Mouse (Mus musculus) lung, adult 2 months (tissue): ENCODE data around the gene Kpna2. TPM values are rescaled to one million over a fixed set of nuclear protein-coding genes. Genes with fewer than 3 reads are reported as not detected.

ENCODE experiments used
- DNase-seq: peaks from one replicate; pipeline ENCODE4 v3.0.0; 2022
- H3K4me1 ChIP-seq: fragments of 200-500 bp; 2 replicates; pipeline ENCODE4 v1.6.1; 2011; ENCODE audit warnings: low read length; ENCODE audit not compliant: control insufficient read depth, insufficient read depth
- H3K4me3 ChIP-seq: fragments of 200-500 bp; replicated peaks from 2 replicates; pipeline ENCODE3; 2011; ENCODE audit warnings: low read depth, mild to moderate bottlenecking, control low read depth, low read length; ENCODE audit errors: extremely low read depth
- CTCF ChIP-seq: fragments of 200-500 bp; IDR thresholded peaks from 2 replicates; pipeline ENCODE4 v1.5.1; 2011; ENCODE audit warnings: mild to moderate bottlenecking, low read length, control low read depth; ENCODE audit not compliant: insufficient read depth
- POLR2A ChIP-seq: fragments of 200-500 bp; IDR thresholded peaks from 2 replicates; pipeline ENCODE4 v1.6.1; 2011; ENCODE audit warnings: low read depth, mild to moderate bottlenecking, control low read depth, low read length, borderline replicate concordance; ENCODE audit errors: extremely low read depth
- WGBS: fragments of 180-500 bp; shearing (Covaris S2); methylation state at CpG from one replicate; pipeline ENCODE4 v1.1.7; 2018; 5-methylcytosine and 5-hydroxymethylcytosine counted together
- polyA plus RNA-seq: library from polyadenylated mRNA; depleted of rRNA; stranded (reverse); fragments of >200 nt; gene quantifications from 2 replicates; pipeline ENCODE4 v1.2.3, GENCODE M21; 2012; rRNA removed

The Kpna2 gene
- polyA plus RNA-seq, 1 experiment = 3.0 TPM

DNA sequence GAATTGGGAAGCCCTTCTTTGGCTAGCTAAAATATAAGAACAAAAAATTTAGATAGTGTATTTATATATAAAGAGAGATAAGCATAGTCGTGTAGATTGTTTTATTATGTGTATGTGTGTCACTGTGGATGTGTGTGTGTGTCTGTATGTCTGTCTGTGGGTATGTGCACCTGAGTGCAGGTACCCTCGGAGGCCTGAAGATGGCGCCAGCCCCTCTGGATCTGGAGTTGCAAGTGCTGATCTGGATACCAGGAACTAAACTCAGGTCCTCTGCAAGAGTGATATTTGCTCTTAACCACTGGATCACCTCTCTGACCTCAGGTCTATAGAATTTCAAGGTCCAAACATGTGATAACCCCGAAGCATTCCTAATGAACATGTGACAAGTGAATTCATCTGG lies 33.5 kb downstream of the Kpna2 start:
- H3K4me1 ChIP-seq = peaks cover 21% of the 10 kb centered on the region
- H3K4me3 ChIP-seq = no peak overlapping the region
- 94% methylated on average over 4 of the region's 4 CpGs for WGBS
- DNase-seq = no peak
- TF ChIP-seq POLR2A (no peak), CTCF (no peak)

DNA sequence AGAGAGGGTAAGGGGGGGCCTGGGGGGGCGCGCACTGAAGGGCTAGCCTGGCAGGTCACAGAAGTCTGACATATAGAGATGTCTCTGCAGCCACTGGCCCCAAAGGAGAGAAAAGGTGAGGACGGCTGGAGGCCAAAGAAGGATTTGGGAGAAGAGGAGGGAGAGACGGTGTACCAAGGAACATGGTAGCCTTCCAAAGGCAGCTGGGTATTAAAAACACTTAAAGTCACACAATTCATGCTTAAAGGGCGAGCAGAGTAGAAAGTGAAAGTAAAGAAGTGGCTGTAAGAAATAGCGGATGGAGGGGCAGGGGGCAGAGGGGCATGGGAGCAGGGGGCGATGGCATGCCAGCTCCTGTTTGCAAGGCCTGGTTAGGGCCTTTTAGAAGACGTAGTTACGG lies 37.0 kb downstream of the Kpna2 start:
- TF ChIP-seq POLR2A (no peak), CTCF (no peak)
- no peak overlapping the region for H3K4me3 ChIP-seq
- WGBS = 63% methylated on average over 9 of the region's 9 CpGs

DNA sequence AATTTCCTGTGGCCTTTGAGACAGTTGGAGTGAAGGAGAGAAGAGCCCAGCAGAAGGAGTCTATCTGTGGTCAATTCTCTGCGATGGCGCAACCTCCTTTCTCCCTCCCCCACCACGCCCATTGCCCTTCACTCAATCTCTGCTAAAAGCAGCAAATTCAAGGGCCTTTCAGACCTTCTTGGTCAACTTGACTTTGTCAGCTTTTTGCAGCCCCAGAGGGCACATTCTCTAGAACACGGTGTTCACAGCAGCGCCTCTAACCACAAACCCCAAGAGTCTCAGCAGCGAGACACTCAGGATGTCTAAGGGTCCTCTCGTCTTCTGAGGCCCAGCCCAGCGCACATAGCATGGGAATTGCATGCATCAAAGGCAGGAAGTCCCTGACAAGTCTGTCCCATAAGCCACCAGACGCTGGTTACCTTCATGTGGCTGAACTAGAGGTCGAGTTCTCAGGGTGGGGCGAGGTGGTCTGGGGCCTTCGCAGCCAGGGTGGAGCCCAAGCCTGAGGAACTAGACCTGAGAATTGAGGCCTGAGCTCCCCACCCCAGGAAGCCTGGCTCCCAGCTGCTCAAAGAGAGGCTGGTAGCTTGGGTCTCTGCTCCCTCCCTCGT lies 37.8 kb downstream of the Kpna2 start:
- H3K4me1 ChIP-seq = peaks cover 18% of the 10 kb centered on the region
- 31% methylated on average over 13 of the region's 13 CpGs for WGBS
- TF ChIP-seq CTCF (no peak), POLR2A (0 out of 2 replicates have a peak, but pooled peaks have one; percentile 13)
- DNase-seq = peak; percentile 41
- H3K4me3 ChIP-seq = no peak overlapping the region

More for the DNA sequence above, 37.0 kb downstream of the Kpna2 start:
- H3K4me1 ChIP-seq = peaks cover 21% of the 10 kb centered on the region
- no peak for DNase-seq

DNA sequence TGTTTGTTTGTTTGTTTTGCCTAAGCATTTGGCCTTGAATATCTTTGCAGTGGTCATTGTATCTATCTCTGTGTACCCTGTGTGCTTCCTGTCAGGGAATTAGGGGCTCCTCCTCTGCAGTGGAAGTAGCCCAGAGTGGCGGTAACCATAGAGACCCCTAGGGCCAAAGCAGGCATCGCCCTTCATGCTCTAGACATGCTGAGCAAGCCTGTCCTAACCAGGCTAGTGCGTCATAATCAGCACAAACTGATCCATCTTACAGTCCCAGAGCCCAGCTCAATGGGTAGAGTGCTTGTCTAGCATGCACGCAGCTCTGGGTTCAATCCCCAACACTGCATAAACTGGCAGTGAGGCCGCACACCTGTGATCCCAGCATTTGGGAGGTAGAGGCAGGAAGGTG lies 40.2 kb downstream of the Kpna2 start:
- no peak for DNase-seq
- TF ChIP-seq CTCF (no peak), POLR2A (no peak)
- WGBS = 89% methylated on average over 5 of the region's 5 CpGs
- Histone ChIP-seq H3K4me3 (no peak overlapping the region), H3K4me1 (peaks cover 18% of the 10 kb centered on the region)

DNA sequence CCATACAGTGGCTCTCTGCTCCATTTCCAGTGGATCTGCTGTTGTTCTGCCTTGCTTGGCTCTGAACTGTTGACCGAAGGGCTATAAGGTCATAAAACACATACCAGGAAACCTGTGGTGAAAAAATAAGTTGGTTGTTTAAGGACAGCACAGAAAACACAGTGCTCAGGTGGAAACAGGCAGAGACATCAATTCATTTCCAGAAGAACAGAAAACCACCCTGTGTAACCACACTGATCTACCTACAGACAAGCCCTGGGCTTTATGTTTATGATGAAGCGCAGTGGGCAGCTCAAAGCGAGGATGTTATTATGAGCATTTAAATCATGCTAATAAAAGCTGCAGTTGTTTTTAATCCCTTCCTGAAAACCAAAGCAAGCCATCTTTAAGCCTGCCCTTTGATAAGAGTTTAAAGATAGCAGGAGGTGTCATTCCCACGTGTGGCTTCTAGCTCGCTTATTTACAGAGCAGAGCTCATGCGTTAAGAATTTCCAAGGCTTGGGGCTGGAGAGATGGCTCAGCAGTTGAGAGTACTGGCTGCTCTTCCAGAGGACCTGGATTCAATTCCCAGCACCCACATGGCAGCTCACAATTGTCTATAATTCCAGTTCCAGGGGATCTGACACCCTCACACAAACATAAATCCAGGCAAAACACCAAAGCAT lies 40.8 kb downstream of the Kpna2 start:
- TF ChIP-seq POLR2A (no peak), CTCF (no peak)
- Histone ChIP-seq H3K4me1 (peaks cover 18% of the 10 kb centered on the region), H3K4me3 (no peak overlapping the region)
- DNase-seq = no peak
- 57% methylated on average over 6 of the region's 6 CpGs for WGBS

DNA sequence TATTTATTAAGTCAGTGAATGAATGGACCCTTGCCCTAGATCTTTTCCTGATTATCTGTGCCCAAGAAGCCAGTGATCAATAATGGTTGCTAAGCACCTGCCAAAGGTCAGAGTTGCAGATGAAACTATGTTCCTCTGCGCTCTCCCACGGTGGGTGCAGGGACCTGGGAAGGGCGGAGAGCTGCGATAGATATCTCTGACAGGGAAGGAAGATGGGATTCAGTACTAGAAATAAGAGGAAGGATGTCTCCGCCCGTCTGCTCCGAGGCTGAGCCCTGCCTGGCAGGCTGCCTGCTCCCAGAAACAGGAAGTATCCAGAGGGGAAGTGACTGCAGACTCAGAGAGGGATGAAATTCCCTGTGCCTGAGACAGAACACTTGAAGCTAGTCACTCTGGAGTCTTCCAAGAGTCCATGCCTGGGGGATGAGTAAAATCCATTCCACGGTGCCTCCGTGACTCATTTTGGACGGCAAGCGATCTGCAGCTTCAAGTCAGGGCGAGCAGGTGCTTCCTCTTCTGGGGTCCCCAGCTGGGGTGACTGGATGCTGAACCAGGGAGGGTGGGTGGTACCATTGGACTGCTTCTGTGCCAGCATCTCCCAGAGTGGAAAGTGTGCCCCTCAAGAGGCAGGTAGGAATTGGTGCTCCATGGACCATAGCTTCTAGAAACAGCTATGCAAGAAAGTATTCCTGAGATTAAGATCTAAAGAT lies 41.9 kb downstream of the Kpna2 start:
- TF ChIP-seq POLR2A (no peak), CTCF (no peak)
- H3K4me3 ChIP-seq = peak overlapping the region; percentile 2
- WGBS = 17% methylated on average over 12 of the region's 12 CpGs
- peaks cover 16% of the 10 kb centered on the region for H3K4me1 ChIP-seq
- DNase-seq = peak; percentile 61

DNA sequence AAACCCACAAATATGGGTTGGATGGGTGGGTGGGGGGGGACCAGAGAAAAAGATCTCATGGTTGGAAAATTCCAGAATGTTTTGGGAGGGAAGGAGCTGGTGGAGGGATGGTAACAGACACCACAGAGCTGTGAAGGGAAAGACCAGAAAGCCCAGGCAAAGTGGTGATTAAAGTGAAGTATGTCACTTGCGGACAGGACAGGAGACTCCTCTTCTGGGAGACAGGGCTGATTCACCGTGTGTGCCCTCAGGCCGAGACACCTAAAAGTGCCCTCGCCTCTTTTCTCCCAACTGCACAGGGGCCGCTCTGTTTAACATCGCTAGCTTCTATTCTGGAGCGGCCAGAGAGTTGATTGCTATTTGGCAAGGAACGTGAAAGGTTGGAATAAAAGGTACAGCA lies 44.8 kb downstream of the Kpna2 start:
- no peak for TF ChIP-seq POLR2A
- no peak for TF ChIP-seq CTCF
- DNase-seq = no peak
- Histone ChIP-seq H3K4me3 (no peak overlapping the region), H3K4me1 (peaks cover 6% of the 10 kb centered on the region)
- 77% methylated on average over 8 of the region's 8 CpGs for WGBS

DNA sequence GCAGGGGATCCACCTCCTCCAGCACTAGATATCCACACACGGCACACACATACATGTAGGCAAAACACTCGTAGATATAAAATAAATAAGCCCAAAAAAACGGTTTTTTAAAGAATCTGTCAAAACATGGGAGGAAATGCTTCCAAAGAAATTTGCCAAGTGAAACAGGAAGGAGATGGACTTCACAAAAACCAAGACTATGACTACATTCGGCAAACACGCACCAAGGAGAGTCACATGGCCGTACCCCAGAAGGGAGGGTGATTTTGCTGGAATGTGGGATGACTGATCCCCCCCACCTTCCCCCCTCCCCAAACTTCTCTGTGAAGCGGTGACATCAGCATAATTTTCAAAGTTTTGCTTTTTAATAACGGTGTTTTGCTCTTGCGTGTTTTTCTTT lies 45.2 kb downstream of the Kpna2 start:
- no peak for DNase-seq
- WGBS = 50% methylated on average over 9 of the region's 9 CpGs
- no peak for TF ChIP-seq POLR2A
- no peak for TF ChIP-seq CTCF
- Histone ChIP-seq H3K4me3 (no peak overlapping the region), H3K4me1 (peaks cover 4% of the 10 kb centered on the region)

Other genes starting within 250 kb of the Kpna2 start
- gene Pecam1, start 248.9 kb downstream of the Kpna2 start, polyA plus RNA-seq = 225 and 283 TPM in 2 replicates
- 1.0 and 3.0 TPM in 2 replicates for gene Milr1, start 248.3 kb downstream of the Kpna2 start, polyA plus RNA-seq
- gene Polg2, start 220.0 kb downstream of the Kpna2 start, polyA plus RNA-seq = 4.8 and 6.3 TPM in 2 replicates
- gene Ddx5, start 210.4 kb downstream of the Kpna2 start, polyA plus RNA-seq = 539 and 718 TPM in 2 replicates
- 1.9 and 2.9 TPM in 2 replicates for gene Cep95, start 210.3 kb downstream of the Kpna2 start, polyA plus RNA-seq
- 19.1 and 24.7 TPM in 2 replicates for gene Smurf2, start 78.8 kb downstream of the Kpna2 start, polyA plus RNA-seq
- 39.7 and 53.1 TPM in 2 replicates for gene 1810010H24Rik, start 26.1 kb upstream of the Kpna2 start, polyA plus RNA-seq
- 25.0 and 27.3 TPM in 2 replicates for gene Bptf, start 132.6 kb upstream of the Kpna2 start, polyA plus RNA-seq
- 4.9 and 7.1 TPM in 2 replicates for gene Nol11, start 189.8 kb upstream of the Kpna2 start, polyA plus RNA-seq